Mouse (Mus musculus) naive thymus-derived CD4-positive, alpha-beta T cell, adult 2 months (primary cell): ENCODE results near the gene Rnf222.

Experiments used
- DNase-seq: peaks from one replicate; pipeline ENCODE4 v3.0.0-alpha.2; 2011; ENCODE audit warnings: low read depth

Gene Rnf222

GRCm38 (mm10) chr11:68890625-68891024 lies 2.3 kb downstream of the Rnf222 start:
- DNase-seq: no peak

- no peak for DNase-seq
Measured at GRCm38 (mm10) chr11:68891823-68892222, 3.5 kb downstream of the Rnf222 start.

GRCm38 (mm10) chr11:68892233-68892832 lies 4.0 kb downstream of the Rnf222 start:
- DNase-seq: no peak

GRCm38 (mm10) chr11:68893911-68894464 lies 5.6 kb downstream of the Rnf222 start:
- DNase-seq: no peak

GRCm38 (mm10) chr11:68896247-68896646 lies 7.9 kb downstream of the Rnf222 start:
- DNase-seq: no peak

GRCm38 (mm10) chr11:68897120-68897519 lies 8.8 kb downstream of the Rnf222 start:
- DNase-seq: peak; percentile 81

GRCm38 (mm10) chr11:68897838-68898237 lies 9.5 kb downstream of the Rnf222 start:
- DNase-seq: no peak

- no peak for DNase-seq
Measured at GRCm38 (mm10) chr11:68898790-68899189, 10.4 kb downstream of the Rnf222 start.

GRCm38 (mm10) chr11:68899815-68900214 lies 11.5 kb downstream of the Rnf222 start:
- DNase-seq: peak; percentile 21

GRCm38 (mm10) chr11:68900519-68901350 lies 12.4 kb downstream of the Rnf222 start:
- no peak for DNase-seq

GRCm38 (mm10) chr11:68901351-68902046 lies 13.1 kb downstream of the Rnf222 start, which contains the start of gene Rpl26:
TSS of gene Rpl26 (plus strand) at chr11:68901583.
- peak; percentile 100 for DNase-seq

- no peak for DNase-seq
Measured at GRCm38 (mm10) chr11:68902047-68902364, 13.7 kb downstream of the Rnf222 start.

GRCm38 (mm10) chr11:68902367-68902766 lies 14.0 kb downstream of the Rnf222 start:
- no peak for DNase-seq

GRCm38 (mm10) chr11:68902823-68903222 lies 14.5 kb downstream of the Rnf222 start:
- DNase-seq: peak; percentile 16

- peak; percentile 23 for DNase-seq
Measured at GRCm38 (mm10) chr11:68903775-68904174, 15.4 kb downstream of the Rnf222 start.

- peak; percentile 85 for DNase-seq
Measured at GRCm38 (mm10) chr11:68904375-68905137, 16.2 kb downstream of the Rnf222 start.

GRCm38 (mm10) chr11:68905138-68905531 lies 16.8 kb downstream of the Rnf222 start:
- DNase-seq: no peak

GRCm38 (mm10) chr11:68905665-68906460 lies 17.5 kb downstream of the Rnf222 start:
- no peak for DNase-seq

- DNase-seq: no peak
Measured at GRCm38 (mm10) chr11:68906461-68906790, 18.1 kb downstream of the Rnf222 start.

GRCm38 (mm10) chr11:68907251-68907650 lies 18.9 kb downstream of the Rnf222 start:
- no peak for DNase-seq

GRCm38 (mm10) chr11:68908846-68909503 lies 20.6 kb downstream of the Rnf222 start:
- DNase-seq: no peak
